Mouse (Mus musculus): ENCODE measurements at regions not wholly inside any gene's neighbourhood (a gene's known extent, or its start where the extent isn't known, plus 50 kb on each side); places are given as distances from the start of the nearest gene placed in this dataset.

- TF ChIP-seq CTCF (IDR thresholded peaks at IDR 0.05; ENCODE audit: low read depth) (no peak), EP300 (optimal IDR thresholded peaks at IDR 0.05) (no peak)
These were observed 178.9 kb downstream of the Usp46 start for GRCm38 (mm10) chr5:73889342-73889741.

All from stomach, postnatal 0 days (tissue).